Mouse (Mus musculus): ENCODE data around the gene 1110004F10Rik. TPM values are rescaled to one million over a fixed set of nuclear protein-coding genes. Genes with fewer than 3 reads are reported as not detected.

The 1110004F10Rik gene
- polyA plus RNA-seq (2012), result 54.3 and 59.1 TPM in 2 replicates

DNA sequence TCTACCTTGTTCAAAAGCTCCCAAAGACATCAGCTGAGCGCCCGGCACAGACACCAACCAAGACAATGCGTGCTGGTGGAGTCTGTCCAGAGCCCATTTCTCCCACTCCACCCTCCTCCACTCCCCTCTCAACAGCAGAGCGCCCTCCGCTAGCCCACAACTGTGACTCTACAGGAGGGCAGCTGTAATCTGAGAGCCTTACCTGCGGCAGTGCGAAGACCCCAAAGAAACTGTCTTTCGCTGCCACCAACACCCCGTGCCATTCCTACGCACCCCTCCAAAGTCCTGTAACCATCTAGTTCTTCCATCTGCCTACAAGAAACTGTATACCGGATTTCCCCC, at the start of gene 1110004F10Rik:
Gene 1110004F10Rik, plus strand, starts transcription at position 202 of the 342 bp plus-strand sequence.

GRCm38 (mm10) chr7:116038511-116038910, 686 bp upstream of the 1110004F10Rik start, which contains the start of gene Sox6:
TSS of gene Sox6 (minus strand) at chr7:116038796.

GRCm38 (mm10) chr7:116084366-116084765, 45.2 kb downstream of the 1110004F10Rik start, which contains the start of gene Gm4353:
TSS of gene Gm4353 (minus strand) at chr7:116084635.

Other genes with a start within 250 kb of the 1110004F10Rik start
- 0.55 and 1.2 TPM in 2 replicates for gene Sox6, start 601 bp upstream of the 1110004F10Rik start, polyA plus RNA-seq (2012)
- 0.19 TPM in 1 of 2 replicates, not detected in the other for gene Gm4353, start 45.2 kb downstream of the 1110004F10Rik start, polyA plus RNA-seq (2012)